Mouse (Mus musculus): ENCODE results near the gene AC141477.1. TPM values are rescaled to one million over a fixed set of nuclear protein-coding genes. Genes with fewer than 3 reads are reported as not detected.
A peak's percentile ranks its signal among the peaks of the same experiment; 100 is the strongest.

Gene AC141477.1
- polyA plus RNA-seq, 1 experiment from 2014 or later = not detected

- no peak overlapping the region for H3K4me2 ChIP-seq (replicated peaks; ENCODE audit: low read depth, low read length)
- peak; percentile 96 for DNase-seq (ENCODE audit: low spot score)
- H3K36me3 ChIP-seq (ENCODE audit: insufficient read depth, low read length) = no peaks in the 10 kb centered on the region
- 38% methylated on average over 15 of the region's 15 CpGs for WGBS
- no peaks in the 10 kb centered on the region for H3K9me3 ChIP-seq (ENCODE audit: low read length)
- H3K9ac ChIP-seq (replicated peaks; ENCODE audit: low read depth) = no peak overlapping the region
- TF ChIP-seq EP300 (IDR thresholded peaks at IDR 0.05) (peak; percentile 95), CTCF (IDR thresholded peaks at IDR 0.05) (no peak)
- H3K4me1 ChIP-seq (ENCODE audit: insufficient read depth, low read depth, low read length) = peaks cover 22% of the 10 kb centered on the region; the same call in 1 of the 2 replicates
- peak; percentile 84 for ATAC-seq
- no peak overlapping the region for H3K4me3 ChIP-seq (ENCODE audit: low read depth, low read length)
- H3K27ac ChIP-seq (ENCODE audit: low read length) = peak overlapping the region; percentile 87
- no peaks in the 10 kb centered on the region for H3K27me3 ChIP-seq (replicated peaks; ENCODE audit: insufficient read depth, low read length)
Observed at GRCm38 (mm10) chr10:76447406-76448229, 7.4 kb upstream of the AC141477.1 start.

- H3K9ac ChIP-seq (replicated peaks; ENCODE audit: low read depth) = no peak overlapping the region
- H3K27ac ChIP-seq (ENCODE audit: low read length) = peak overlapping the region; percentile 87
- H3K4me3 ChIP-seq (ENCODE audit: low read depth, low read length) = no peak overlapping the region
- TF ChIP-seq CTCF (IDR thresholded peaks at IDR 0.05) (no peak), EP300 (IDR thresholded peaks at IDR 0.05) (peak; percentile 62; the same call in 1 of the 2 replicates)
- no peaks in the 10 kb centered on the region for H3K36me3 ChIP-seq (ENCODE audit: insufficient read depth, low read length)
- DNase-seq (ENCODE audit: low spot score) (peak; percentile 73), ATAC-seq (no peak)
- WGBS = 30% methylated on average over 4 of the region's 4 CpGs
- H3K27me3 ChIP-seq (replicated peaks; ENCODE audit: insufficient read depth, low read length) = no peaks in the 10 kb centered on the region
- H3K4me2 ChIP-seq (replicated peaks; ENCODE audit: low read depth, low read length) = no peak overlapping the region
- H3K9me3 ChIP-seq (ENCODE audit: low read length) = no peaks in the 10 kb centered on the region
- H3K4me1 ChIP-seq (ENCODE audit: insufficient read depth, low read depth, low read length) = peaks cover 27% of the 10 kb centered on the region; the same call in 1 of the 2 replicates
Observed at GRCm38 (mm10) chr10:76445996-76446681, 5.9 kb upstream of the AC141477.1 start.

- Histone ChIP-seq H3K4me2 (replicated peaks; ENCODE audit: low read depth, low read length) (peak within 1 kb of the TSS; percentile 71), H3K36me3 (ENCODE audit: insufficient read depth, low read length) (no peaks in the 10 kb centered on the region; the same call in 1 of the 2 replicates), H3K4me1 (ENCODE audit: insufficient read depth, low read depth, low read length) (peaks cover 21% of the 10 kb centered on the region; the same call in 1 of the 2 replicates), H3K4me3 (ENCODE audit: low read depth, low read length) (peak within 1 kb of the TSS; percentile 67), H3K9me3 (ENCODE audit: low read length) (no peaks in the 10 kb centered on the region), H3K9ac (replicated peaks; ENCODE audit: low read depth) (peak within 1 kb of the TSS; percentile 58), H3K27ac (ENCODE audit: low read length) (peak within 1 kb of the TSS; percentile 97), H3K27me3 (replicated peaks; ENCODE audit: insufficient read depth, low read length) (no peaks in the 10 kb centered on the region)
- ATAC-seq (peak; percentile 95), DNase-seq (ENCODE audit: low spot score) (peak; percentile 99)
- WGBS = under 1% methylated on average over 58 of the region's 78 CpGs
- TF ChIP-seq EP300 (IDR thresholded peaks at IDR 0.05) (no peak), CTCF (IDR thresholded peaks at IDR 0.05) (peak; percentile 85)
Observed at GRCm38 (mm10) chr10:76442178-76443088, 2.2 kb upstream of the AC141477.1 start, which contains the start of gene Pcnt. TSS of gene Pcnt (minus strand) at chr10:76442786.

GRCm38 (mm10) chr10:76439107-76439890 lies 945 bp downstream of the AC141477.1 start:
- TF ChIP-seq EP300 (IDR thresholded peaks at IDR 0.05) (peak; percentile 88), CTCF (IDR thresholded peaks at IDR 0.05) (no peak)
- Histone ChIP-seq H3K9me3 (ENCODE audit: low read length) (no peaks in the 10 kb centered on the region), H3K4me1 (ENCODE audit: insufficient read depth, low read depth, low read length) (peaks cover 14% of the 10 kb centered on the region; the same call in 1 of the 2 replicates), H3K4me2 (replicated peaks; ENCODE audit: low read depth, low read length) (no peak overlapping the region), H3K9ac (replicated peaks; ENCODE audit: low read depth) (no peak overlapping the region), H3K4me3 (ENCODE audit: low read depth, low read length) (no peak overlapping the region), H3K36me3 (ENCODE audit: insufficient read depth, low read length) (peaks cover 19% of the 10 kb centered on the region), H3K27ac (ENCODE audit: low read length) (peak overlapping the region; percentile 82), H3K27me3 (replicated peaks; ENCODE audit: insufficient read depth, low read length) (no peaks in the 10 kb centered on the region)
- WGBS = 63% methylated on average over 9 of the region's 9 CpGs
- peak; percentile 84 for DNase-seq (ENCODE audit: low spot score)
- ATAC-seq = peak; percentile 11; the same call in 1 of the 2 replicates

GRCm38 (mm10) chr10:76433925-76434324 lies 6.3 kb downstream of the AC141477.1 start:
- DNase-seq (ENCODE audit: low spot score) (no peak), ATAC-seq (peak; percentile 63)
- Histone ChIP-seq H3K4me3 (ENCODE audit: low read depth, low read length) (no peak overlapping the region), H3K9ac (replicated peaks; ENCODE audit: low read depth) (no peak overlapping the region), H3K4me2 (replicated peaks; ENCODE audit: low read depth, low read length) (no peak overlapping the region), H3K27me3 (replicated peaks; ENCODE audit: insufficient read depth, low read length) (no peaks in the 10 kb centered on the region), H3K9me3 (ENCODE audit: low read length) (no peaks in the 10 kb centered on the region), H3K27ac (ENCODE audit: low read length) (no peak overlapping the region), H3K4me1 (ENCODE audit: insufficient read depth, low read depth, low read length) (no peaks in the 10 kb centered on the region), H3K36me3 (ENCODE audit: insufficient read depth, low read length) (peaks cover 59% of the 10 kb centered on the region)
- 75% methylated on average over 11 of the region's 11 CpGs for WGBS
- TF ChIP-seq EP300 (IDR thresholded peaks at IDR 0.05) (no peak), CTCF (IDR thresholded peaks at IDR 0.05) (no peak)
